Mouse (Mus musculus) megakaryocyte progenitor cell, adult 5-6 weeks (primary cell): Measurements from ENCODE around the gene Slc39a11. TPM values are rescaled to one million over a fixed set of nuclear protein-coding genes. Genes with fewer than 3 reads are reported as not detected.

ENCODE experiments used
- ATAC-seq: replicated peaks from 2 replicates; pipeline ENCODE4 v1.8.0; 2016; ENCODE audit warnings: mild to moderate bottlenecking, moderate TSS enrichment, inconsistent platforms; ENCODE audit not compliant: poor library complexity
- total RNA-seq, 2 experiments: library from RNA; stranded (forward) in 1 of 2; stranded (reverse) in 1 of 2; fragments of 157-497, 149-512 nt in 1 of 2; fragments of 200-1000 nt in 1 of 2; gene quantifications; 2 replicates each; pipeline versions ENCODE4 v1.2.3 to v1.2.4; 2015 to 2017

The Slc39a11 gene
- total RNA-seq, 2 experiments from 2014 or later = 25.6 to 30.9 TPM

DNA sequence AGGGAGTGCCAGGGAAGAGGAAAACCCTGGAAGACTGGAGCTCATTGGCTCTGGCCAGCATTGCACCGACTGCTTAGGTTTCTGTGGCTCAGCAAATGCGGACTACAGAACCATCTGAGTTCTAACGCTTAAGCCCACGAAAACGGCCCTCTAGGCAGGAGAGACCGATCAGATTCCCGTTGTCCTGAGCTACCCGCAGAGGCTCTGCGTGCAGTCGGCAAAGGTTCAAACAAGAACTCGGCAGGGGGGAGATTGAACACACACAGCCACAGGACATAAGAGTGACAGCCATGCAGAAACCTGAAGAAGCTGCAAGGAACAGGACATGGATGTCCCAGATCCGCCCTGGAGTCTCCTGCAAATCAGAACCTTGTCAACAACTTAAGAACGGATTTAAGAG lies 286.1 kb downstream of the Slc39a11 start:
- ATAC-seq = no peak

DNA sequence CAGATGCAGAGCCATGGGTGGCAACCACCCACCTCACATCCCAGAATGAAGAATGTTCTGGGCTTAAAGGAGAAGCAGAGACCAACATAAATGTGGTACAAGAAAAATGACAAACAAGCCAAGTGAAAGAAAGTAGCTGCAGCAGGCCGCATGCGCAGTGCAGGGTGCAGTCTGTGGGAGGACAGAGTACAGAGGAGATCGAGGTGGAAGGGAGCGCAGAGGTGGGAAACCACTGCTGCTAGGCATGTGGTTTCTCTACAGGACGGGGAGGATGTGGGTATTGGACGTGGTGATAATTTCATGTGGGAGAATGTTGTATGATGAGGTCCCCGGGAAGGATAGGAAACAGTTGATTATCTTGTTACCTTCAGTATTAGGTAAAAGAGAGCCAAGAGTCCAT lies 287.3 kb downstream of the Slc39a11 start:
- ATAC-seq = no peak

DNA sequence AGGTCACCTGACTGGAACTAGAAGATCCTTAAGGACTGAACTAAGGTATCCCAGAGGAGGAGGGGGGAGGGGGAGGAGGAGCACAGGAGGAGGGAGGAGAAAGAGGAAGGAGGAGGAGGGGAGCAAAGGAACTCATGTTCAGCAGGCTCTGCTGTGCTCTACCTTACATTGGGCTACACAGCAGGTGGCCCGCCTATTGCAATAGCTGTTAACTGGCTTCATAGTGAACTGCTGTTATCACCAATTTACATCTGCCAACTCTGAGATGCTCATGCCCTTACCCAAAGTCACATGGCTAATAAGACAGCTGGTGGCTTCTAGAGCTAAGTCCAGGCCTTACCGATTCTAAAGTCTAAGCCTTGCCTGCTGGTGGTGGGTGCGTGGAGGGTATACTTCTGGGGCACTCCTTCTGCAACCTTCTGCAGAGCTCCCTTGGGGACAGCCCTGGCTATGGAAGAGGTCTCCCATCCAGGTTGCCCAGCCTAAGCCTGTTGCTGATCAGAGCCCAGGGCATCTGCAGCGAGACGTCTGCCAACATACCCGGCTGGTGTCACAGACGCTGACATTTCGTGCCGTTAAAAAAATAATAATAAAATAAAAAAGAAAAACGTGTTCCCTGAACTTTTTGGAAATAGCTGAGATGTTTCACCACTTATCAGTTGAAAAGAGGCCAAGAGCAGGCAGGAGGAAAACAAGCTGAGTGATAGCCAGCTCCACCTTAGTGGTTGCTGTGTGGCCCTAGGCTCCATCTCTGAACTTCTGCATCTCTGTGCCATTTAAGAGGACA lies 289.6 kb downstream of the Slc39a11 start:
- peak; percentile 42; the same call in 1 of the 2 replicates for ATAC-seq

DNA sequence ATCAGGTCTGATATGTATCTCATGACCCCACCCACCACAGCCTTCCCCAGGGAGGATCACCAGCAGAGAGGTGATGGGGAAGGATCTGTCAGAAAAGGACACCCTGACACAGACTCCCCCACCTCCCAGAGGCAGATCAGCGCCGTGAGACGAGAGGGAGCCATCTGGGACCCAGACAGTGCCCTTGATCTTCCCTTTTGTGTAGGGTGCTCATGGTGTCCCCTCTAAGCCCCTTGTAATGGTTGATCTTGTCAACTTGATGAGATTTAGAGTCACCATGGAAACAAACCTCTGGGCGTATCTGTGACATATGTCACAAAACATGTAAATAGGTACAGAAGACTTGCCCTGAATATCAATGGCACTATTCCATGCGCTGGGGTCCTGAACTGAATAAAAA lies 293.9 kb downstream of the Slc39a11 start:
- ATAC-seq = no peak

DNA sequence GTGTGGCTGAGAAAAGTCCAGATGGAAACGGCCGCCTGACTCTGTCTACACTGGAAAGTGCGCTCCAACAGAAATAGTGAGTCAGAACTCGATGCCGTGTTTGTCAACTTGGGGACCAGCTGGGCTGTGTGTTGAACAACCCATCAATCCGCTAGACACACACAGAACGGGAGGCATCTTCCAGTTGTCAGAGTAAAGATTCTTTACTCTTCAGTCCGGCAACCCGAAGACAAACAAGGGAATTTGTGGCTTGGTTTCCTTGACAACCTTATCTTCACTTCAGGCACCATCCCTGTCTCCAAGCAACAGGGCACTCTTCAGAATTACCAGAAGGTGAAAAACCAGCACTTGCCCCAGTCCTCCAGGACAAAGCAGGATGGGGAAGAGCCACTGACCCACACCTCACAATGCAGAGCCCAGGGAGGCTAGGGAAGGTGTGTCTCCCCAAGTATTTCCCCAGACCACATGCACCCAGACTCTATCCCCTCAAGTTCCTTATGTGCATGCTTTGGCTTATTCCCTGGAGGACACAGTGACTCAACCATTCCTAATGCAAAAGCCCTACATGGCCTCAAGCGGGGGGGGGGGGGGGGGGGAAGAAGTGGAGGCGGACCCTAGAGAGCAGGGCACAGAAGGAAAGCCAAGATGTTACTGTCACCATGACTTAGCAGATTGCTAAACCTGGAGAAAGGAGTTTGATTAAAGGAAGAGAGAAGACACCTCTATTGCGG lies 297.6 kb downstream of the Slc39a11 start:
- no peak for ATAC-seq

DNA sequence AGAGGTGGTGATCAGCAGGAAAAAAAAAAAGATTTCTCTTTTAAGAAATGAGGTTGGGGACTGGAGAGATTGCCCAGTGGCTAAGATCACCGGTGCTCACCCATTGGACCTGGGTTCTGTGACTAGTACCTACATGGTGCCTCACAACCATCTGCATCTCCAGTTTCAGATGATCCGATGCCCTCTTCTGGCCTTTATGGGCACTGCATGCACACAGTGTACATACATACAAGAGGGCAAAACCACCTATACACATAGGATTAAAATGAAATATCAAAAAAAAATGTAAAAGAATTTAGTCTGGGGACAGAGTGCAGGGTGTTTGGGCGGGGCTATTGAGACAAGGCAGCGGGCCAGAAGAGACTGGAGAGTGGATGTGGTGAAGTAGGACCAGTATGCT lies 299.3 kb downstream of the Slc39a11 start:
- ATAC-seq = no peak

DNA sequence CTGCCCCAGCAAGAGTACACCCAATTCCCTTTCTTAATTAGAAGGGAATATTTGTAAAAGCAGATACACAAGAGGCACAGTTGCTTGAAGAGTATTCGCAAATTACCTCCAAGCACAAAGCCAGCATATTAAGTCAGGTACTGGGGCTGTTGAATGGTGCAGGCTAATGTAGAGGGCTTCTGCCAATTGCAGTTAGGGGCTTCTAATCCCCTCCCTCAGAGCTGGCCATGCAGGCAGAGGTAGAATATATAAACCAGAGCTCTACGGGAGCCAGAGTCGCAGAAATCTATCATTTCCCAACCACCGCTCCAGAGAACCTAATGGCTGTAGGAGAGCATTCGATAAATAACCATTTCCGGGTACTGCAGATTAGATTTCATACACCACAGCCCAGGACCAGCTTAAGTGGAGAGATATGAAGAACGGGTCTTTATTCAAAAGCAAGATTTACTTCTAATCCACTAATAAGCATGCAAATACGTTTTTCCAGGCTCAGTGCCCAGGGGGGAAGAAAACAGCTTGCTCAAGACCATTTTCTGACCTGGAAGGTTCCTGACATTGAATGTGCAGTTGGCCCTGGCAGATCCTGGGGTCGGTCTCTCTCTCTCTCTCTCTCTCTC lies 302.9 kb downstream of the Slc39a11 start:
- ATAC-seq = no peak

DNA sequence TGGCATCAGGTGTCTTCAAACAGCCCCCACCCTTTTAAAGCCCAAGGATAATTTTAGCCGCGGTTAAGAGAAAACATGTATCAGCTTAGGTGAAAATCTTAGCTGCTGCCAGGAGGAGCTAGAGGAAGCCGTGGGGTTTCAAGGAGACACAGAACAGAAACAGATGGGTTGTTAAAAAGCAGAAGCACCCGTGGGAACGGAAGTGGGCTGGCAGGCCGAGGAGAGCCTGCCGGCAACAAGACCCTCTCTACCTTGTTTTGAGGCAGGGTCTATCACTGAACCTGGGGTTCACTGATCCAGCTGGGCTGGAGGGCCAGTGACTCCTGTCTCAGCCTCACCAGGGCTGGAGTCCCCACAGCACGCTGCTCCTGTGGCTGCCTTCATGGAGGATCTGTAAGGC lies 310.1 kb downstream of the Slc39a11 start:
- ATAC-seq = peak; percentile 83

DNA sequence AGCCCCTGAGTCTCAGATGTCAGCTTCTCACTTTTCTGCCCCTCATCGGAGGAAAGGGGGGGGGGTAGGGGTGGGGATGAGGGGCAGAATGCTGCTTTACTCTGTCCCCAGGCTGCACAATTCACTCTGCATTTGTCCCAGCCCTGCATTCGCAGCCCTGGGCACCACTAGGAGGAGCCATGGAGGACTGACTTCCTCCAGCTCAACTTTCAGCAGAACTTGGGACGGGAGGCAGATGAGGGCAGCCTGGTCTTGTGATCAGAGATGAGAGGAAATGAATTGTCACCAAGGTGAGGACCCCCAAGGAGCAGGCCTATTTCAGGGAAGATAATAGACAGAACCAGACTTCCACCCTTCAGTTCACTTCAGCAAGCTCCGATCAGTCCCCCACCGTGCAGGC lies 311.3 kb downstream of the Slc39a11 start:
- no peak for ATAC-seq

DNA sequence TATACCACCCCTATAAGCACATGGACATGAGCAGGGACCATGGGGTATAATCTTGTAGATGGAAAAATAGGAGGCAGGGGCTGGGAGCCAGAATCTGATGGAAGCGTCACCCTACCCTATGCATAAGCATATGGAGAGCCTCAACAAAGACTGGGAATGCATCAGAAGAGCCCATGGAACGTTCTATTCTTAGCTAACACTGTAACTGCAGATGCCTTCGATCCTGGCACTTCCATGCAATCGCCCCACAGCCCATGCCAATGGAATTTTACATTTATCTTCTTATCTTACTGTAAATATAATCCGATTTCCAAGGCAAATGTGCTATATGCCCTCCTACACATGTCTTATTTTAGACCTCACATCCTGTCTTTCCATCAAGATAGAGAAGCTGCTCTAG lies 314.2 kb downstream of the Slc39a11 start:
- no peak for ATAC-seq

DNA sequence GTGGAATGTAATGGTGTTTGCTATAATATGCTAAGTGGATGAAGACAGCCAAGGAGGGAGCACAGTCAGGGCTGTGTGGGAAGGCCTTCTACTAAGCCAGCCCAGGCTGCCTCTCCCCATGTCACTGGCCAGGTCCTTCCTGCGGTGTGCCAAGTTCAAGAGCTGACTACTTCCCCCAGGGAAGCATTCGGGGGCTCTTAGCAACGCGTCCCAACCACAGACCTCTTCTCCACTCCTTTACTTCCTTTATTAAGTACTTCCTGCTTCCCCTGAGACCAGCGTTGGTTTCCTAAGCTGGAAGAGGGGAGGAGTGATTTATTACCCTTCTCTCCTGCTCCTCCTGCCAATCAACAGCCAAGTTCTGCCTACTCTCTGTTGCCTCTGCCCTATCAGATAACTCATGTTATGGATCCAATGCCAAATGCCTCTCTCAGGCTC lies 315.4 kb downstream of the Slc39a11 start:
- ATAC-seq = peak; percentile 95

DNA sequence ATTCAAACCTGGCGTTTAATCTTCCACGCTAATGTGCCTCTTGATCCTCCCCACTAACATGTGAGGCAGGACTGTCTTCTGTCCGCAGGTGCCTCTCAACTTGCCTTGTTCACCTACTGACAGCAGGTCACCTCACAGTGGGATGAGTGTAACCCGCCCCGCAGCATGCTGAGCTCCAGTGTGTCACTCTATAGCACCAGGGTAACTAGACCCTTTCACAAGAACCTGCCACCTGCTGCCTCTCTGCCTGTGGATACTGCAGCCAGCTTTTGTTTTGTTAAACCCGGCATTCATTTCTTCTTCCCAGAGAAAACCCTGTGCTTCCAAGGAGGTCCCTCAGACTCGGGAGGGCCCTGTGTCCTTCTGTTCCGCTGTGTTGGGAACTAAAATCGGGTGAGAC lies 316.3 kb downstream of the Slc39a11 start:
- no peak for ATAC-seq

DNA sequence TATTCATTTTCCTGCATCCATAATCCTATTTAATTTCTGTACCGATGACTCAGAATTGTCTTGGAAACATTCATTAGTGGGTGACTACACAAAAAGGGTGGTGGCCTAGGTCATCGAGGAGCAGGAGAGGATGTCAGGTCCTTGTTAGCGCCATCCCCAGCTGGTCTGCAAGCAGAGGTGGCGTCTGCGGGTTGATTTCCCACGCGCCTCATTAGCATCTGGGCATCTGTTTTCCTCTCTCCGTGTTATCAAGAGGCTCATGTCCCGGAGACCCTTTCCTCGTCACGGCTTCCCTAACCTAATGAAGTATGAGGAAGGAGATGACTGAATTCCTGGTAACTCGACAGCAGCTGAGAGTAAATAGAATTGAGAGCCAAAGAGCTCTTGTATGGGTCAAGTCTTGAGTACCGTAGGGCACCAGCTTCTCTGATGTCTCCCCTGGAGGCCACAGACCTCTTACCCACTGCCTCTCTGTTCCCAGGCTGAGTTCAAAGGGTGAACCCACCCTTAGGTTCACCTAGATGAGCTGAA lies 319.8 kb downstream of the Slc39a11 start:
- ATAC-seq = no peak

DNA sequence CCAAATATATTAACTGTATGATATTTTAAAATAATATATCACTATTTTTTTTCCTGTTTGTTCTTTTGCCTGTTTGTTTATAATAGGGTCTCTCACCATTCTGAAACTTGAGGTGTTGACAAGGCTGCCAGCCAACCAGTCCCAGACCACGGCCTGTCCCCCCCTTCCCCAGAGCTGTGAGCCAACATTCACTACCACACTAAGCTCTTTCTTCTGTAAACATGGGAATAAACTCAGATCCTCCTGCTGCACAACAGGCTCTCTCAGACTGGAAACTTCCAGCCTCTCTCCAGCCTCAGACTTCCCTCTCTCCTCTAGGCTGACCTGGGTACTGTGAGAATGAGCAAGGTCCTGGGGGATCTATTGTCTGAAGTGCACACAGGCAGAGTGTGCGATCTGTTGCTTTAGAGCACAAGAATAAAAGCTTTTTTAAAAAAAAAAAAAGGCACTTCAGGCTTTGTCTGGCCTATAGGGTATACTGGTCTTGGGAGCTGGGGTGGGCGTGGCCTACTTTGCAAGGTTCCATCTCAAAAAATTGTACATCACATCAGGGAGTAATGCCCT lies 322.3 kb downstream of the Slc39a11 start:
- no peak for ATAC-seq

DNA sequence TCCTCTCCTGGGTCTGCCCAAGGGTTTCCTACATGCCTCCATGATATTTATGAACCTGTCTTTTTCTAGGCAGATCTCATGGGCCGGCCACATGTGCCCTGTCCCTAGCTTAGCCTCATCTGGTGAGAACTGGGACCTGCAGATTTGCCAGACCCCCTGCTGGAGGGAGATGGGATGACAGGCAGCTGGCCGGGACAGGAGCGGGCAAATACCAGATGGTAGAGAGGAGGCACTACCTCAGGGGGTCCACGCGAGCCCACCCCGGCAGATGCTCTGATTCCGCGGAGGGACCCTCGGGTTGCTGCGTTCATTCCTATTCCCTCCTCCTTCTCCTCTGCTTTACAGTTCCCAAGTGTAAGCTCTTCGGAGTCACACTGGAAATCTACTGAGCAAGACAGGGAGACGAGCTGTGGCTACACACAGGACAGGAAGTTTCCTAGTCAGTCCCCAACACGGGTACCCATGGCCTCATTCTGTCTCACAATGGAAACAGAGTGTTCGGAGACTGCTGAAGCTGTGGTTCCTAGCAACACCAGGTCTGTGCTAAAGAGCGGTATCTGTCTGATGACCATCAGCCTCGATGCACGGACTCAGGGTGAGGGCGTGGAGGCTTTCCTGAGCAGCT lies 323.4 kb downstream of the Slc39a11 start:
- ATAC-seq = peak; percentile 91

DNA sequence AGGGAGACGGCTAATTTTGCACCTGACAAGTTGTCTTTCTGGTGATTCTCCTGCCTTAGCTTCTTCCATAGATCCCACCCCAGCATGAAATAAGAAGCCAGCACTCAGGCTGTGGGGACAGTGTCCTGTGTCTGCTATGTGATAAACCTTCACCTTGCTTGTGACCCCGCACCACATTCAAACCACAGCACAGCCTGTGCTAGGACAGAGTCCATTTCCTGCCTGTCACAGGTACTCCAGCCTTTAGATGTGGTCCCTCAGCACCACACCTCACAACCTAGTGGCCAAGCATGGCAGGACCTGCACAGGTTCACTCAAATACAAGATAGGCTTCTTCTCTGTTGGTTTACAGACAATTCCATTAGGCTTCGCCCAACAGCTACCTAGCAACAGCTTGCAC lies 328.3 kb downstream of the Slc39a11 start:
- ATAC-seq = no peak

DNA sequence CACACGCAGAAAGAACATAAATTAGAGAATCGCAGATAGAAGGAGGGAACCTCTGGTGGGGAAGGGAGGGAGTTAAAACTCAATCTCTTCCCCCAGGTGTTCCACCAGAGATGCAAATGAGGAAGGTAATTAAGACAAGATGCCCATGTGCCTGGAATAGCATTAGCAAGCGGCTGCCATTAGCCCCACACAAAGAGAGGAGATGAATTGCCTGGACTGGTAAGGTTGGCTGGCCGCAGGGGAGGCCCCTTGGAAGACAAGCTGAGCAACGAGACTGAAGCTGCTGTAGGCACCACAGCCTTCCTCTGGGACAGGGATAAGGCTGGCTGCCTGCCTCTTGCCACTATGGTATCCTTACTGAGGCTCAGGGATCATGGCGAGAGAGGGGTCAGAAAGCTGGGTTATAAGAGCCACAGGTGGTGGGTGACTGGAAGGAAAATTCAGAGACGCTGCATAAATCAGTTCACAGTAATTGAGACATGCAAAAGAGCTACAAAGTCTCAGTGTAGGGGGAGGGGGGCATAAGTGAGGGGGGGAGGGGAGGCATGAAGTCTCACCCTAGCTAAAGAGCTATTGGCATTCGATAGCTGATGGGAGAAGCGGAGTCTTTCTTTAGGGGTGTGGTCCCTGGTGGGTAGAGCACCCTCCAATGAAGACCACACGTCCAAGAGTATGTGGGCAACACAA lies 340.5 kb downstream of the Slc39a11 start:
- ATAC-seq = no peak

DNA sequence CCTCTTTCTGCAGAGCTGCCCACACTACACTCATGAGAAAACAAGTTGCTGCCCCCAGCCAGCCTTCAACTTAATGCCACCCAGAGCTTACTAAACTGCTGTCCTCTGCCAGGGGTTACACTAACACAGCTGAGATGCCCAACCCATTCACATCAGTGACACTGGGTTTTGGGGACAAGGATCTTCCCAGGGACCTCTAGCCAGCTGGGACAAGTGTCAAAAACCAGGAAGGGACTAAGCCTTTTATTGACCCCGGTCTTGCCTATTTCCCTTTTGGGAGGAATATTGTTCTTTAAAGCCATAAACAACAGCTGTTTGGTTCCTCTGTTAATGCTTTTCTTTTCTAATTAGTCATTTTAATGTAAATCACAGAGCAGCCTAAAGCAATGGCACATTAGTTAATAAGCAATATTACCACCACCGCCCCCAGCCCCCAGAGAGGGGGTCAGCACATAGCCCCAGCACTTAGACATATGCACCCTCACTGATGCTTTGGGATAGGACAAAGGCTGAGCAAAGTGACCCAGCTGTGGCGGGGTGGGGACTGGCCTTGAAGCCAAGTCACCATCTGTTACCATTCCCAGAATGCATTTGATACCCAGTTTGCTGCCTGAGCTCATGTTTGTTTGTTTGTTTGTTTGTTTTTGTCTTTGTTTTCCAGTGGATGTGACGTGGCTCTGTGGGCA lies 341.5 kb downstream of the Slc39a11 start:
- ATAC-seq = no peak

DNA sequence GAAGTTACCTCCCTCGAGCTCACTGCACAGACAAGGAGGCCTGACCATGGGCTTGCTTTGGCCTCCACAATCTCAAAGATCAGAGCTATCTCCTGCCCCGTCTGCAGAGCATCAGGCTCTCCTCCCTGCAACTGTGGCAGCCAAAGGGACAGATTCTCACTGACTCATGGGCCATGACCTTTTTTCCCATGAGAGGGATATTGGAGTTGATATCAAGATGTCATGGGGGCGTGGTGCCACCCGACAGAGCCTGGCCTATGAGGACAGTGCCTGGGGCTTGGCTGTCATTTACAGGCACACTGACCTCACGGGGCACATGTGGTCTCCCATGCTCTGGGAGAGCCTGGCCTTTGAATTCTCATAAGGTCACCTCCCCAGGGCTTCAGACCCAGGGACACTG lies 346.7 kb downstream of the Slc39a11 start:
- ATAC-seq = no peak

DNA sequence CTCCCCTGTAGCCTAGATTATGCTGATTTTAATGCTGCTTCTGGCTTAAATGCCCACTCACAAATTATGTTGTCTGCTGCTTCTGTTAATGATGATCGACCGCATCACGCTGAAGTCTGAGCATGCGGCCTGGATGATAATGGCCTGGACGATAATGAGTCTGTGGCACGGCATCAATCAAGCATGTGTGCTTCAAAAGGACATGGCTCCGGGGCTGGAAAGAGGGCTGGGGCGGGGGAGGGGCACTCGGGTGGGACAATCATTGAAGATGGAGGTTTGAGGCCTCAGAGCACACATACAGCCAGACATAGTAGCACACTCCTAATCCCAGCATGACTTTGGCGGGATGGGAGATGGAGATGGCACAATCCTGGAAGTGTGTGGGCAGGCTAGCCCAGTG lies 350.4 kb downstream of the Slc39a11 start:
- no peak for ATAC-seq
